Mouse (Mus musculus) liver, embryonic 14.5 days (tissue): ENCODE results near the gene Dok3. TPM values are rescaled to one million over a fixed set of nuclear protein-coding genes. Genes with fewer than 3 reads are reported as not detected.
A peak's percentile ranks its signal among the peaks of the same experiment; 100 is the strongest.
"Not testable (repeated sequence)": the region's sequence is repeated elsewhere in the genome, so short reads cannot be mapped to it uniquely, and the experiment has no call there.

Source experiments
- ATAC-seq: fragments of 200-750 bp; cut with Nextera tagmentation; 2 replicates; pipeline ENCODE4 v1.8.0; 2017; ENCODE audit warnings: moderate number of reproducible peaks, mild to moderate bottlenecking, moderate library complexity; ENCODE audit not compliant: insufficient read depth
- DNase-seq, 3 experiments: peaks; one replicate each; pipeline ENCODE4 v3.0.0-alpha.2; 2012 to 2013; ENCODE audit warnings: low read depth in 3 of 3, low spot score in 3 of 3
- H3K27ac ChIP-seq: fragments of 300-500 bp; sonication (generic); 2 replicates; pipeline ENCODE4 v1.5.1; 2014; ENCODE audit warnings: moderate library complexity, mild to moderate bottlenecking, control low read depth, inconsistent platforms
- H3K27me3 ChIP-seq: fragments of 300-500 bp; sonication (generic); 2 replicates; pipeline ENCODE4 v1.6.1; 2014; ENCODE audit warnings: mild to moderate bottlenecking, low read length, moderate library complexity; ENCODE audit not compliant: control insufficient read depth, insufficient read depth
- H3K36me3 ChIP-seq: fragments of 300-500 bp; sonication (generic); replicated peaks from 2 replicates; pipeline ENCODE4 v1.6.1; 2014; ENCODE audit warnings: low read depth; ENCODE audit not compliant: control insufficient read depth, insufficient read depth
- H3K4me1 ChIP-seq, 2 experiments: fragments of 200-500 bp in 1 of 2; fragments of 300-500 bp in 1 of 2; sonication (generic) in 1 of 2; replicated peaks; 2 replicates each; pipeline ENCODE4 v1.6.1; 2012 to 2014; ENCODE audit warnings: antibody characterized with exemption in 1 of 2, inconsistent platforms in 1 of 2, low read length in 1 of 2; ENCODE audit not compliant: control insufficient read depth in 2 of 2, insufficient read depth in 2 of 2
- H3K4me2 ChIP-seq: fragments of 300-500 bp; sonication (generic); 2 replicates; pipeline ENCODE4 v1.6.1; 2014; ENCODE audit warnings: low read depth, mild to moderate bottlenecking, control low read depth, moderate library complexity
- H3K4me3 ChIP-seq, 2 experiments: fragments of 200-500 bp in 1 of 2; fragments of 300-500 bp in 1 of 2; sonication (generic) in 1 of 2; 2 replicates each; pipeline ENCODE4 v1.5.1; 2012 to 2014; ENCODE audit warnings: low read depth in 2 of 2, low read length in 2 of 2, mild to moderate bottlenecking in 2 of 2, control low read depth in 1 of 2, inconsistent platforms in 1 of 2, moderate library complexity in 1 of 2; ENCODE audit not compliant: insufficient read depth in 1 of 2
- H3K9ac ChIP-seq: fragments of 300-500 bp; sonication (generic); replicated peaks from 2 replicates; pipeline ENCODE4 v1.6.1; 2014; ENCODE audit warnings: mild to moderate bottlenecking, control low read depth, moderate library complexity
- H3K9me3 ChIP-seq: fragments of 300-500 bp; sonication (generic); 2 replicates; pipeline ENCODE4 v1.6.1; 2016; ENCODE audit warnings: low read length, mixed read lengths; ENCODE audit not compliant: control insufficient read depth
- CTCF ChIP-seq: IDR thresholded peaks from 2 replicates; pipeline ENCODE4 v1.5.1; 2016; ENCODE audit warnings: antibody characterized with exemption, low read depth, control low read depth
- EP300 ChIP-seq: IDR thresholded peaks from 2 replicates; pipeline ENCODE4 v1.6.1; 2016; ENCODE audit warnings: antibody characterized with exemption, low read depth
- WGBS: fragments of 180-500 bp; shearing (Covaris S2); extraction: QIAGEN DNeasy Blood & Tissue Kit; methylation state at CpG from one replicate; pipeline ENCODE4 v1.1.7; 2014; ENCODE audit not compliant: insufficient replicate concordance; 5-methylcytosine and 5-hydroxymethylcytosine counted together
- polyA plus RNA-seq, 2 experiments: library from polyadenylated mRNA; depleted of rRNA in 1 of 2; stranded (reverse) in 1 of 2; unstranded in 1 of 2; fragments of >200 nt; fragmentation: Nextera tagmentation in 1 of 2; extraction: Ambion mirVana in 1 of 2; gene quantifications; 2 replicates each; pipeline versions ENCODE4 v1.2.1 to v1.2.3; 2012 to 2014

Dok3 gene
- polyA plus RNA-seq, 2 experiments: 2.9 to 4.7 TPM

GRCm38 (mm10) chr13:55573432-55573831, 44.3 kb upstream of the Dok3 start, which contains the start of gene Tmed9:
Gene Tmed9, plus strand, starts transcription at chr13:55573732.
- Histone ChIP-seq H3K4me3 (no peak within 1 kb of the TSS), H3K36me3 (no peaks in the 10 kb centered on the region), H3K9ac (no peak within 1 kb of the TSS), H3K27me3 (no peaks in the 10 kb centered on the region), H3K9me3 (no peaks in the 10 kb centered on the region), H3K27ac (no peak within 1 kb of the TSS), H3K4me2 (no peak within 1 kb of the TSS), H3K4me1 (peaks cover 8 to 16% of the 10 kb centered on the region in 2 experiments)
- TF ChIP-seq EP300: no peak
- TF ChIP-seq CTCF: no peak
- 95% methylated on average over 2 of the region's 2 CpGs for WGBS
- DNase-seq (no peak), ATAC-seq (no peak)

- H3K4me2 ChIP-seq: peak overlapping the region; percentile 86
- TF ChIP-seq EP300: no peak
- no peak for TF ChIP-seq CTCF
- no peaks in the 10 kb centered on the region for H3K36me3 ChIP-seq
- H3K9me3 ChIP-seq: no peaks in the 10 kb centered on the region
- DNase-seq (peak in 1 of 3 experiments; percentile 56), ATAC-seq (no peak)
- no peak overlapping the region for H3K9ac ChIP-seq
- no peak overlapping the region for H3K4me3 ChIP-seq
- peaks cover 8 to 16% of the 10 kb centered on the region in 2 experiments for H3K4me1 ChIP-seq
- no peaks in the 10 kb centered on the region for H3K27me3 ChIP-seq
- no peak overlapping the region for H3K27ac ChIP-seq
- 30% methylated on average over 2 of the region's 2 CpGs for WGBS
Observed at GRCm38 (mm10) chr13:55571977-55572376, 42.9 kb upstream of the Dok3 start.

DNA sequence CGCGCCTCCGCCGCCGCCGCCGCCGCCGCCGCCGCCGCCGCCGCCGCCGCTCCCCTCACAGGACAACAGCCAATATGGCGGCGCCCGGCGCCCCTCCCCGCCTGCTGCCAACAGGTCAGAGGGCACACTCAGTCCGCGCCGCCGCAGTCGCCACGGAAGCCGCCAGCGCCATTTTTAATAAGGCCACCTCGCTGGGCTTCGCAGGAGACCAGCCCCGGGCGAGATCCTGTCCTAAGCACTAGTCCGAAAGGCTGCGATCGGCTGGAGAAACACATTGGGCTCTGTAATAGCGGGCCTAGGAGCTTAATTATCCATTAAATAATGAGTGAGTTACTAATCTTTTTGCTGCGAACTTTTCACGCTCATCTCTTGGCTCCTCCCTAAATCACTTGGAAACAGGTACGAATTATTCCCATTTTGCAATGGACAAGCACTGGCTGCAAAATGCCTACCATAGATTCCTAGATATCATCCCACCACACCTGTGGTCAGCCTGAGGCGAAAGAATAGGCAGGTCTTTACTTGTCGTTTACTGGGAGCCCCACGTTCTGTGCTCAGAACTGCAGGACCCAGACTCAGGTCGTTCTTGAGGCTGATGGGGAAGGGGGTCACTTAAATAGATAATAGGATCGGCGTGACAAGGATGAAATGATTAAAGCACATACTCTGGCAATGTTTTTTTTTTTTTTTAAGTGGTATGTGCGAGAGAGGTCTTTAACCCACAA, 42.1 kb upstream of the Dok3 start, which contains the start of gene Fam193b:
Gene Fam193b (minus strand): TSS at position 94 of the 725 bp plus-strand sequence.
- Histone ChIP-seq H3K27ac (peak within 1 kb of the TSS; percentile 56), H3K27me3 (no peaks in the 10 kb centered on the region), H3K9ac (peak within 1 kb of the TSS; percentile 91), H3K36me3 (no peaks in the 10 kb centered on the region), H3K4me1 (peaks cover 8 to 16% of the 10 kb centered on the region in 2 experiments), H3K9me3 (no peaks in the 10 kb centered on the region), H3K4me2 (peak within 1 kb of the TSS; percentile 86), H3K4me3 (peak within 1 kb of the TSS; percentile 86 to 94)
- TF ChIP-seq CTCF: no peak
- ATAC-seq: peak; percentile 93
- WGBS: 1% methylated on average over 45 of the region's 47 CpGs
- peak; percentile 82 to 87 (median 84) for DNase-seq

GRCm38 (mm10) chr13:55570286-55570973, 41.3 kb upstream of the Dok3 start:
- Histone ChIP-seq H3K4me2 (peak overlapping the region; percentile 81), H3K36me3 (no peaks in the 10 kb centered on the region; the same call in 1 of the 2 replicates), H3K9me3 (no peaks in the 10 kb centered on the region), H3K4me3 (peak overlapping the region; percentile 86 to 94), H3K9ac (peak overlapping the region; percentile 91), H3K4me1 (peaks cover 8 to 16% of the 10 kb centered on the region in 2 experiments), H3K27me3 (no peaks in the 10 kb centered on the region), H3K27ac (peak overlapping the region; percentile 56)
- 1% methylated on average over 39 of the region's 47 CpGs for WGBS
- DNase-seq (no peak), ATAC-seq (peak; percentile 72)
- no peak for TF ChIP-seq CTCF
- no peak for TF ChIP-seq EP300

DNA sequence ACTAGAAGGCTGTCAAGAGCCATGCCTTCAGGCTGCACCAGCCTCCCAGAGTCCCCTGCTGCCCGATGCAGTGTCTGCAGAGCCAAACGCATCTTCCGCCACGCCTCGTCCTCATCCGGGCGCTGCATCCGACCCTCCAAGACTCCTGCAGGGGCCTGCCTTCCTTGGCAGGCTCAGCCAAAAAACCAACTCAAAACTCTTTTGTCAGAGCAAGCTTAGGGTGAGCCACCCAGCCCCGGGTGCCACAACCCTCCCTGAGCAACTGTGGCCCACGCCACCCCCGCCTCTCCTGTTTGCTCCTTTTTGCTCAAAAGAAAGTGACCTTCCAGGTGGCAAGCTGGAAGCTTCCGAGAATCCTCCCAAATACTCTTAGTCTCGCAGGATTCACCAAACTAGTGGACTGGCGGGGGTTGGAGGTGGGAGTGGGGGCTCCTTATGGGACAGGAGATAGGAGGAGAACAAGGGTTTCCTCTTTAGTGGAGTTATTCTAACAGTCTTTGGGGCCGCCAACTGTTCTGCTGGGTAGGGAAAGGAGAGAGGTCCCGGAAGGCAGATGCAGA, 40.7 kb upstream of the Dok3 start:
- peak overlapping the region; percentile 81 for H3K4me2 ChIP-seq
- H3K4me1 ChIP-seq: peaks cover 8 to 16% of the 10 kb centered on the region in 2 experiments
- H3K27me3 ChIP-seq: no peaks in the 10 kb centered on the region
- H3K4me3 ChIP-seq: peak overlapping the region; percentile 86 to 94
- no peaks in the 10 kb centered on the region for H3K9me3 ChIP-seq
- DNase-seq (no peak), ATAC-seq (no peak)
- no peak for TF ChIP-seq CTCF
- no peak for TF ChIP-seq EP300
- WGBS: 21% methylated on average over 16 of the region's 16 CpGs
- no peak overlapping the region for H3K27ac ChIP-seq
- H3K36me3 ChIP-seq: no peaks in the 10 kb centered on the region; the same call in 1 of the 2 replicates
- peak overlapping the region; percentile 91 for H3K9ac ChIP-seq

GRCm38 (mm10) chr13:55568524-55568923, 39.4 kb upstream of the Dok3 start:
- peaks cover 8 to 16% of the 10 kb centered on the region in 2 experiments for H3K4me1 ChIP-seq
- DNase-seq, H3K4me2 ChIP-seq, H3K36me3 ChIP-seq, H3K9ac ChIP-seq, H3K27me3 ChIP-seq, H3K27ac ChIP-seq, H3K9me3 ChIP-seq, H3K4me3 ChIP-seq, ATAC-seq: not testable (repeated sequence)
- 77% methylated on average over 4 of the region's 4 CpGs for WGBS
